Mouse (Mus musculus) yolk sac, embryonic 10.5 days (tissue): ENCODE results near the gene Cryl1.

Experiments used
- DNase-seq: peaks from one replicate; pipeline ENCODE4 v3.0.0-alpha.2; 2017; ENCODE audit warnings: low spot score

The Cryl1 gene

DNA sequence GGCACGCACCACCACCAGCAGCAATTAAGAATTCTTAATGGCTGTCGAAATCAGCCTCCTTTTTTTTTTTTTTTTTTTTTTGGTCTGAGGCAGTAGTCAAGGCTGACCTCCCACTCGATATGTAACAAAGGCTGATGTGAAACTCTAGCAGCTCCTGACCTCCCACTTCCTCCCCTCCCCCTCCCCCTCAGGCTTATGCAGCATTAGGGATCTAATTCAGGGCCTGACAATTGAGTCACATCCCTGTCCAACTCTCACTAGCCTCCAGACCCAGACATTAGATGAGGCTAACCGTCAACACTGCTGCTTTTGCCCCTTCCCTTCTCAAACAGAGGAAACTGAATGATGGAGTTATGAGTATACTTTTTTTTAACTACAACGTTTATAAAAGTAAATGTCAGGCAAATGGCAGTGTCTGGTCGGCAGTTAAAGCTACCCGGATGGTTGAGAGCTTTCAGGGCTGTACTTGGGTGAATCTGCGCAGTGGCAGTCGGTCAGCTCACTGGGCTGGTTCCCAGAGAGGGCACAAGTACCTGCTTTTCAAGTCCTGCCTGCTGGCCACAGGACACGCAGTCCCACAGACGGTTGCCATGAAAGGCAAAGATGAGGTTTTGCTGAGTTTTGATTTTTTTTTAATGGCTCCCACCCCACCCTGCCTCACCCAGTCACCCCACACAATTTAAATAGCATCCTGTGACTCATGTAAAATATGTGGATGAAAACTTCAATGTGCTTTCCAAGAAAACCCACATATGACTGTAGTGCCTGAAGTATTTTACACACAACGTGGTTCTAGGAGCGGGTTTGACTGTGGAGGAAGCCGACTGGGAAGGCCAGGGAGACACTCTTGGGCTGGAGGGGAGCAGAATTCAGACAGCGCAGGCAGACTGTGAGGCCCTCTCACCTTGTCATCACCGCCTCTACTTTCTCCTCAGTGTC, 81.4 kb downstream of the Cryl1 start:
- DNase-seq, result no peak

DNA sequence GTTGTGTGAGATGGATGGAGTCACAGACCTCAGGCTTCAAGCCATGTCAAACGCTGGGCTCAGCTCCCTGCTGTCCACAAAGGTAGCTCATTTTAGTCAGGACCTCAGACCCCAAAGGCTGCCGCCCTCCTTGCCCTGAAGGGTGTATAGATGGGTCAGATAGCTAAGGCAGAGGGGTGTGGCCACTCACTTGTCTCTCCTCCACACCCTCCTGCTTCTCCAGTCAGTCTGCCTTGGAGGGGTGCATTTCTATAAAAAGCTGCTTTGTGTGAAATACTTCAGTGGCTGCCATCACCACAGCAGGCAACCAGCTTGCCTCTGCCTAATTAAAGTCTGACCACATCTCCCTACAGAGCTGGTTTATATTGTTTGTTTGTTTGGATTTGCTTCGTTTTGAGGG, 82.4 kb downstream of the Cryl1 start:
- no peak for DNase-seq

DNA sequence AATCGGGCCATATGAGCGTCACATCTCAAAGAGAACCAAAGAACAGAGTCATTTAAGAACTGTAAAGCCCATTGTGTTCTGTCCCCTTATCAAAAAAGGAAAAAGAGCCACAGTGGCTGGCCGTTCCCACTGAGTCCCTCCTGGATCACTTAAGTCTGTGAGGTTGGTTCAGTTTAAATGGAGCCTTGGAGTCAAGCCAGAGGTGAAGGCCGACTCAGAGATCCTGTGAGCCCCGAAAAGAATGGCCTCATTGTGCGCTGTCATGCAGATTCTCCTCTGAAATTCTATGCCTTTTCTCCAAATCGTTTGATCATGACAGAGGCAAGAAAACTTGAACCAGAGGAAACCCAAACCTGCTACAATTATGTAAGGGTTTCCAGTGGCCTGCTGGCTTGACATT, 82.8 kb downstream of the Cryl1 start:
- DNase-seq, result no peak

DNA sequence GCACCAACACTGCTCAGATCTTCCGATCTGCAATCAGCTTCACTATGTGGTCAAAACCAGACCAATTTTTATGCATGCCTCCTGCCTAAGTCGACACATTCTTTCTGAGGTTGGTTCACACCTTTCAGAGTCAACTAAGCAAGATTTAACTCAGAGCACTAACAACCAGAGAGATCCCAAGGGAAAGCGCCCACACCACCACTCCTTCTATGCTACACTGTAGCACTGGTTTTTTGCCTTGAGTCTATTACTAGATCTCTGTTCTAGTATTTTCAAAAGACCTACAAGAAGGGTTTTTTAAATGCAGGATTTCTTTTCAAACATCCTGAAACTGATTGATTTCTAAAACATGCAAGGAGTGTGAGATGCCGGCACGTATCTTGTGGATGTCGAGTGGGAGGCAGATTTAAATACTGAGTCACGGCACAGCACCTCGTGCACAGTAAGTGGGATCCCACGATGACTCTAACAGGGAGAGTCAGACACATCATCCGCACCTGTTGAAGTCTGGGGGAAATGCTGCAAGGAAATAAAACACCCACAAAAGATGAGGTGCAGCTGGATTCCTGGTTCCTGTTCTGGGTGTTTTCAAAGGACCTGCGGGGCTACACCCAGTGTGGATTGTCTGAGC, 96.6 kb downstream of the Cryl1 start:
- no peak for DNase-seq

DNA sequence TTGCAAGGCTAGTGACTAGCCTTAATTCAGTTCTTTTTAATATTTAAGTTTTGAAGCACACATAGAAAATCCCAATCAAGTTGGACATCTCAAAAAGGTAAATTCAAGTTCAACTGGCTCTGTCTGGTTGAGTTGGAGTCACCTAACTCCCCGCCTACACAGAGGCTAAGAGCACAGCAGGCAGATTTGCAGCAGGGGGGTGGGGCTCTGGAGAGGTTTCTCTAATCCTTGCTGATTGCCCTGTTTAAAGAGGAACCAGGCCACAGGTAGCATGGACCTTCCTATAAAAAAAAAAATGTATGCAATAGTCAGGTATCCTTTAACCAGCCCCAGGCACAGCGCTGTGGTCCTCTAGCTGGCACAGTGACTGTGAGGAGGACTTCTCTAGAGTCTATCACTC, 97.8 kb downstream of the Cryl1 start:
- DNase-seq, result no peak

DNA sequence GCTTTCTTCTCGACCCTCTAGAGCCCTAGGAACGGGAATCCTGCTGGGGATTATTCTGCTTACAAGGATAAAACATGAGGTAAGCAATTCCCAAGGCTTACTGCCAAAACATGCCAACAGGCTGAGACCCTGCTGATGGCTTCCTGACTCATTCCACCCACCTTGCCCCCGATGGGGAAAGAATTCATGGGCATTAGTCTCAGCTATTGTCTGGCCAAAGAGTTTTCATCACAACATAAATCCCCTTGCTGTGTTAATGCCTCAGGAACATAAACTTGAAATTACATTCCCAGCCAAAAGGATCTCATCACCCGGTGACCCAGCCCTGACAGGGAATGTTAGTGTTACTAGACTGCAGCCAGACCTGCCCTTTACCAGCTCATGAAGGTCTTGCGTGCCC, 100.7 kb downstream of the Cryl1 start:
- DNase-seq, result no peak

DNA sequence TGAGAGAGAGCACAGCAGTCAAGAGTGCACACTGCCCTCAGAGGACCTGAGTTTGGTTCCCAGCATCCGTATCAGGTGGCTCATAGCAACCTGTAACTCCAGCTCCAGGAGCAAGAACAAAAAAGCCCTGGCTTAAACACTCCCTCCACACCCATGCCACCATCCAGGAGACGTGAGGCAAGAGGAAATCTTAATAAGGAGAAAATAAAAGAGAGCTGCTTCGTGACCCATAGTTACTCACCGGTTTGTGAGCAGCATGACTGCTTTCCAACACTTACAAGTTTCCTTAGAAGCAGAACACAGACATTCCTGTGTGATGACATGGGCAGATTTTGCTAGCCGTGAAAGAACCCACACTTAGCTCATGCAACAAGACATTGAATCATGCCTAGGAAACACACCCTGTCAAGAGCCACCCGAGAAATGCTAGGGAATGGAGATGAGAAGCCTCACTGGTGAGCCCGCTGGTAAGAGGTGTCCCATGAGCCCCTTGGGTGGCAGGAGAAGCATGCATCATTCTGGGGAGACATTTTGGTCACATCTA, 106.9 kb downstream of the Cryl1 start:
- DNase-seq, result no peak

DNA sequence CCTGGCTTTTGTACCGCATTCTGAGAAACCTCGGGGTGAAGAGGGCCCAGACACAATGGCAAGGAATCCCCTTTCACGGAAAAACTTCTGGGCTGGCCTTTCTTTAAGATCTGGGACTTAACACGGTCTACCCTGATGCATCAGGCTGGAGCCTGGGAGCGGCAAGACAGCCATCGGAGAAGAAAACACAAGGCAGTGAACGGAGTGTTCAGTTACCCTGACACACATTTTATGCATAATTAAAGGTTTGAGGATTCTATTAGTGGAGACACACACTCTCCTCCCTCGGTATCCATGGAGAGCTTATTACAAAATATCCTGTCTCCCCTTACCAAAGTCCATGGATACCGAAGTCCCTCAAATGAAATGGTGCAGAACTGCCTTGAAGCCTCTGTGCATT, 109.2 kb downstream of the Cryl1 start:
- DNase-seq, result no peak

DNA sequence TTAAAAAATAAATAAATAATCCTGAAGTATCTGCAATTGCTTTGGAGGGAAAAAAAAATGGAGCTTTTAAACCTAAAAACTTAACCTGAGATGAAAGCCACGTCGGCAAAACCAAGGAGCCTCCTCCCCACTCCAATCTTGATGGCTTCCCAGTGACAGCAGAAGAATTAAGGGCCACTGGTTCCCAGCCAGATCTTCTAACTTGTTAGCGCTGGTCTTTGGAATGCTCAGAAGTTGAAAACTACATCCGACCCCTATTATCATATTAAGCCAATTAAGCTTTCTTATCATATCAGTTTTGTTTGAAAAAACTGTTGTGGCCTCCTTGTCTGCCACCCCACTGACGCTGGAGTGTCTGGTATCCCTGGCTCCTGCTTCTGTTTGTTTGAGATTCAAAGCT, 114.5 kb downstream of the Cryl1 start:
- no peak for DNase-seq

DNA sequence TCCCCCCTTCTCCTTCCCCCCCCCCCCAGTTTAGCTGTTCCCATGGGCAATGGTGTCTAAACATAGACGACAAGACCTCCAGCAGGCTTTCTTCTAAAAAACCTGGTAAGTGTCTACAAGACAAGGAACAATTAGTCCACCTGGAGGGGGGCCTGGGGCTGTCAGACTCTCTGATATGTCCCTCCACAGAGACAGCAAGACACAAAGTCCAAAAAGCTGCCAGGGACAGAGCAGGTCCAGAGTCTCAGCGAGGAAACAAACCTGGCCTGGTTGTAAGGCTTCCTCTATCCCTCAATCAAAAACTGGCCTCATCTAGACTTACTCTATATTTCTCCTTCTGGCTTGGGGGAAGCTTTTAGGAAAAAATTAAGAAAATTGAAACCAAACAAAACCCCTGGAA, 115.7 kb downstream of the Cryl1 start:
- DNase-seq, result no peak

DNA sequence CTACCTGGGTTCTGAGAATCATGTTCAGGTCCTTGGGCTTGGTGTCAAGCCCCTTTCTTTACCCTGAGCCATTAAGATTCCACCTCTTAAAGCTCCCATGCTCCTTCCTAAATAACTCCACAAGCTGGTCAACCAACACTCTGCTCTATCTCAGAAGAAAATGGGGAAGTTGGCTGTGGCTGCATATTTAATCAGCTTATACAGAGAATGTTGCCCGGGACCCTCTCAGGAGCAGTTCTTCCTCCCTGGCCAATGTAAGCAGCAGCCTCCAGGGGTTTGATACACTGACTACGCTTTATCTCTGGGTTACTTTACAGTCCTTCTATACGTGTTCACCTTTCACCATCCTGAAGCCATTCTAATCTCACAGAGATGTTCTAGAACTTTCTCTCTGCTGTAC, 117.5 kb downstream of the Cryl1 start:
- DNase-seq, result no peak

DNA sequence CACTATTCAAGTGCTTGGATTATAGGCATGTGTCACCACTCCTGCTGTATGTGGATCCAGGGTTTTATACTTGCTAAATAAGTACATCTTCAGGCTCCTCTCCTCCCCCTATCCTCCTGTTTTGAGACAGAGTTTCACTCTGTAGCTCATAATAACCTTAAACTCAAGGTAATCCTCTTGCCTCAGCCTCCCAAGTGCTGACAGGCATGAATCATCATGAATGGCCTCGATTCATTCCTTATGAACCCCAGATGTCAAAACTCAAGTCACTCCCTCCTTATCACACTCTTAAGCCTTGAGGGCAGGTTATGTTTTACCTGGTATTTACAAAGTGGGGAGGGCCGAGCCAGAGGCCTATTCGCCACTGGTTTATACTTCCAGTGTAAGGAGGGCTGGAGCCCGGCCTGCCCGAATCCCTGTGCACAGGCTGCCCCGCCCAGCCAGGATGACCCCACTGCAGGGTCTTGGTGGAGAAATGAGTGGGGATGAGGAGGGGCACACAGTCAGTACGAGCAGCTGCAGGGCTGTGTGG, 121.8 kb downstream of the Cryl1 start:
- DNase-seq, result no peak

DNA sequence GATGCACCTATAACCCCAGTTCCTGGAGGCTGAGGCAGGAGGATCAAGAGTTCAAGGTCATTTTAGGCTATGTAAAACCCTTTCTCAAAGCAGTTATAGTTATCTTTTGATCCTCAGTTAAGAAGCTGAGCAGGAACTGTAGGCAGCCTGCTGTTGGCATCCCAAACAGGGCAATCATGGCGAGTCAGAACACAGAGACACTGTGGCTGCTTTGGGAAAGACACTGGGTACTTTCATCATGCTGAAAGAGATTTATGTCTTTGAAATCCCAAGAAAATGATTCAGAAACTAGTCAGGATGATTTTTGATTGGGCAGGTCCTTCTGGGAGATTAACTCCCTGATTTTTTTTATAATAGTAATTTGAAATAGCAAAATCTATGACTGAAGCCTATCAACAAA, 126.0 kb downstream of the Cryl1 start:
- no peak for DNase-seq

DNA sequence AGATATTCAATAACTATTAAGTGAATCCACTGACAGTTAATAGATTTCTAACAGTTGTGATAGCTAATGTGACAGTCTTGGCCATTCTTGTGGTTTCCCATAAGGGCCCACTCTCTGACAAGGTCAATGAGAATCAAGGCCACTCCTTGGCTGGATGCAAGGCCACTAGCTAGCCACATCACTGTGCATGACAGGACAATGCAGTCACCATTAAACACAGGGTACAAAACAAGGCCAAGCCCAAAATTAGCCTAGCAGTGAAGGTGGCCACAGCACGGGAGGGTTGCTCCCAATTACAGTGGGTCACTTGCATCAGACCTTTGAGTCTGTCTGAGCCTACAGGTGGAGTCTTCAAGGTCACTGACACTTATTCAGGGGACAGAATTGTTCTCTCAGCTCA, 126.5 kb downstream of the Cryl1 start:
- no peak for DNase-seq

DNA sequence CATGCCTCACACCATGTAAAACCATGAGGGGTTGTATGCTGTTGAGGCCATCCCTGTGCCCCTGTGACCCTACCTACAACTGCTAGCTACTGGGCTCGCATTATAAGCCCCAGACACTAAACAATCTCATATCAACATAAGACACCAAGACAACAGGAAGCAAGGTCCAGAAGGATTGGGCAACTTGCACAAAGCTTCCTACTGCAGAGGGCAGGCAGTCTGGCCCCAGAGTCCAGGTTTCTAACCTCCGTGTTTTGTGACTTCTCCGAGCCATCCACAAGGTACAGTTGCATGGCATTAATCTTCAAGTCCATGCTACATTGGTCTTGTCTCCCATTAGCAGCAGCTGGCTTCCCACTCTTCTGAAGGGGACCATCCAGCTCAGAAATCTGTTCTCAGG, 129.4 kb downstream of the Cryl1 start:
- no peak for DNase-seq

DNA sequence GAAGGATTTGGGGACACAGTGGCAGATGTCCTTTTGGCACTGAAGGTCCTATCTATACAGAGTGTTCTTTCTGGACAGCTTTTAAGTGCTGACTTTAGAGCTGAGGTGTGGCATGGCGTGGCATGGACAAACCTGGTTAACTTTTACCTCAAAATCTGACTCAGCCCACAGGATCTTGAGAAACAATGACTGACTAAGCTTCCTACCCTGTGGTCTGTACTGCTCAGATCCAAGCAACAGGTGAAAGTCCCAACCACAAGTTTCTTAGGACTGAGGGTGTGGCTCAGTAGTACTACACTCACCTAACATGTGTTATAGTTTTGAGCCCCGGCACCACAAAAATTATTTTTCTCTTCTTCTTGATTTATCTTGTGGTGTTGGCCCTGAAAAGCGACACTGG, 130.0 kb downstream of the Cryl1 start:
- peak; percentile 50 for DNase-seq

DNA sequence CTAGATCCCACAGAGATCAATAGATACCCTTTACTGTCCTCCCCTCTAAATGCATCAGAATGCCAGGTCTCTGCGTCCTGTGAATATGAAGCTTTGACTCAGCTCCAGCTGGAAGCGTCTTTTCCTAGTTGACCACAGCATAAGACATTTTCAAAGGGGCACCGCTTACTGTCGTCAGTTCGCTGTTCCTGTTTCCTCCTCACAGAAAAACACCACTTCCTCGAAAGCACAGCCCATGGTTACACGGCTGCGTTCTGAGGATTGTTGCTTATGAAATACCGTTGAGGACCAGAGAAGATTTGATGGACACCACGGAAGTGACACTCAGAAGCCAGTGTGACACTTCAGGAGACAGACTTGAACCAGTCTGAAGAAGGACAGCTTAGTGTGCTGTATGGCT, 134.4 kb downstream of the Cryl1 start:
- no peak for DNase-seq

DNA sequence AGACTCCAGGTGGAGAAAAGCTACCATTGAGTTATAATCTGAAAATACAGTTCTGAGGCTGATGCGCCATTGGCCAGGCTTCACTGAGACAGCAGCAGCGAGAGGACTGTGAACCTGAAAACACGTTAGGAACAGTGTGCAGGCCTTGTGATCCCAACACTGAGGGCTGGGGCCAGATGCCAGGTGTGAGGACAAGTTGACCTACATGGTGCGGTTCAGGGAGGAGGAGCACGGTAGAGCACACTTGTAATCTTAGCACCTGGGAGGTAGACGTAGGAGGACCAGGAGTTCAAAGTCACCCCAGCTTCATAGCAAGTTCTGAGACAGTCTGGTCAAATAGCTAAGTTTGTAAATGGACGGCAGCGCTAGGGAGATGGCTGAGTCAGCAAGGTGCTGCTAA, 139.0 kb downstream of the Cryl1 start:
- no peak for DNase-seq

DNA sequence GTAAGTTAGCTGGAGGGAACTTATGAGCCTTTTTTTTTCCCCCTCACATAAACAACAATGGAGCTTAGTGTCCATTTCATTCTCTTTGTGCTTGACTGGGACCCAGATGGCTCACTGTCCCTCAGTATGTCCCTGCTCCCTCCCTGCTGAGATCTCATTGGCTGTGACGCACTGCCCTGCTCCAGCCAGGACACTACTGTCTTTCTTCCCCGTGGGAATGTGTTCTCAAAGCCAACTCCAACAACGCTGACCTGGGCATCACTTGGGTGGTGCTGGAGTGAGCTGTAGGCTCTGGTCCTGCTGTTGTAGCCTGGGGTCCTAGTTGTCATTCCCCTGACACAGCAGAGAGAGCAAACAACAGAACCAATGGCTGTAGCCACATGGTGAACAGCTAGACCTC, 149.7 kb downstream of the Cryl1 start:
- no peak for DNase-seq

DNA sequence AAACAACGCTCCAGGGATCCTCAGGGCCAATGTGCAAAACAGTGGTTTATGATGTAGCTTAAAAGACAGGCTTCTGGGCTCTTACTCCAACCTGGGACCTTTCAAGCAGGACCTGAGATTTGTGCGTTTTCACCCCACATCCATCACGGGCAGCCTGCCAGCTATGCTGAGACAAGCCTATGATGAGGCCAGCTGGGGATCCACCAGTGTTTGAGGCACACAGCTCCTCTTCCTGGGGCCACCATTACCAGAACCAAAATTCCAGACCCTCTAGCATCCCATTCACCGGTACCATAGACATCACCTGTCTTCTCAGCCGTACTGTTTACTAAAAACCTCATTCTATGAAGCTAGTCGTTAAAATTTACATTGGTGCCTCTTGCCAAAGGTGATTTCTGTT, 151.8 kb downstream of the Cryl1 start:
- no peak for DNase-seq

DNA sequence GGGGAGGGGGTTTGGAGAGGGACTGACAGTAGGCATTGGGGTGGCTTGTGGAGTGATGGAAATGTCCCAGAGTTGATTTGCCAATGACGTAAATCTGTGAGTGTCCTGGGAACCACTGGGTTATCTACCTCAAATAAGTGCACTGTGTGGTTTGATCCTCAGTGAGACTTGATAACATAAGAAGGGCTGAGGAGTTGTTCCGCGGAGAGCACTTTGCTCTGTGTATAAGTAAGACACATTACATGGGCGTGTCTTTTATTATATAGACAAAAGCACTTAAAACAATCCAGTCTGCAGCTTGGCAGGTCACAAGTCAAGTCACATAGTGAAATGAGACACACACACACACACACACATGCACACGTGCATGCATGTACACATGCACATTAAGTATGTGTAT, 155.4 kb downstream of the Cryl1 start:
- no peak for DNase-seq

DNA sequence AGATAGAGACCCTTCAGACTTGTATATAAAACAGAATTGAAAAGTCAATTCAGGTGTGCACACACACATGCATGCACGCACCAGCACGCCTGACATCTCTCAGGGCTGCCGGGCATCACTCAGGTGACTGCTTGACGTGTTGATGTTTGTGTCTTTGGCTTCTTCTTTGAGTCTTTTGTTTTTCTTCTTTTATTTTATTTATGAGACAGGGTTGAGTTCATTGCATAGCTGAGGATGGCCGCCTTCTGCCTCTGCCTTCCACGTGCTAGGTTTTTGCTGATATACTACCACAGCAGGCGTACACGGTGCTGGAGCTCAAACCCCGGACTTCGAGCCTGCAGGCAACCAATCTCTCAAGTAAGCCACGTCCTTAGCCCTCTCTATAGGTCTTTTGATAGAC, 163.1 kb downstream of the Cryl1 start:
- no peak for DNase-seq

DNA sequence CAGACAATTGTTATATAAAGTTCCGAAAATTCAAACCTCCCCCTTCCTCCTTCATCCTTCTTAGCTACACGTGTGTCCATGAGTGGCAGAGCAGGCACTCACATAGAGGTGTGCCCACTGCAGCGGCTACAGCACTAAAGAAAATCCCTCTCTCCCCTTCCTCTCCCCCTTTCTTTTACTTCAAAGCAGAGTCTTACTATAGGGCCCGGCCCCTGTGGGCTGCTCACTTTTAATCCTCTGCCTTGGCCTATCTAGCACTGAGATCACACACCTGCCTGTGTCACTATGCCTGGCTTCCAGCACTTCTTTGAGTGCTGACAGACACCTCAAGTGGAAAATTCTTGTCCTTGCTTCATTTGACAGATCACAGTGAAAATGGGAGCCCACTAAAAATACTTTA, 163.6 kb downstream of the Cryl1 start:
- DNase-seq, result no peak
